Mouse (Mus musculus) lung, postnatal 4 days (tissue): ENCODE measurements around the gene Stk40.

ENCODE experiments used
- DNase-seq, 2 experiments: peaks; one replicate each; pipeline ENCODE4 v3.0.0; 2021

Gene Stk40

GRCm38 (mm10) chr4:126130502-126130901 lies 26.7 kb downstream of the Stk40 start:
- DNase-seq = peak; percentile 71 to 92

DNA sequence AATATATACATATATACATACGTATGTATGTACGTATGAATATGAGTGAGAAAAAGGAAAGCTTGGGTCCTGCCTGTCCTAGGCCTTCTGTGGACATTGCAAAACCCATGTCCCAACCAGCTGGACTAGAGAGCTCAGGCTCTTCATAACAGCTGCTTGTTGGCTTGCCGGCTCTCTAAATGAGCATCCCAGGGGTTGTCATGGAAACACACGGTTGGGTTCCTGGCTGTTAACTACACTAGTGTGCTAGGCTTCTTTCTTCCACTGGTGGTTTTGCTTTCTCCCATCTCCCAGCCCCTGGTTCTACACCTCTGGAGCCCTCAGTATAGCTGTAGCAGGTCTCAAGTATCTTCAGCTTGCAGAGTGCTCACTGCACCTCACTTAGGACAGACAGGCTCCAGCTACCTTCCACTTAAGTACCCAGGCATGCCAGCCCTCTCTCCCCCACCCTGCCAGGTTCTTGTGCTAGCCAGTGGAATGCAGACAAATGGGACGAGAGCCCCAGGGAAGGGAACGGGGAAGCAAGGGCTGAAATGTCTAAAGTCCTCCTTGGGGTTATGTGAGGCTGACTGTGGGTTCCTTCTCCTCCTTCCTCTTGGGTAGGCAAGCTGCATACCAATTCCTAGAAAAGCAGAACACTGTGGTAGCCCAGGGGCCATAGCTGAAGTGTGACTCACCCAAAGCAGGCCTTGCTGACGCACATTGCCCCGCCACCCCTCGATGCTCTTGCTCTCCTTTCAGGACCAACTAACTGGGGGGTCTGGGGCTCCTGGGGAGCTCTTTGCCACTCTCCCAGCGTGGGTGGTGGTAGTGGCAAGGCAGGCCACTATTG lies 27.7 kb downstream of the Stk40 start:
- DNase-seq = peak; percentile 73 to 86

GRCm38 (mm10) chr4:126132636-126133264 lies 29.0 kb downstream of the Stk40 start:
- DNase-seq = peak; percentile 62 to 78

DNA sequence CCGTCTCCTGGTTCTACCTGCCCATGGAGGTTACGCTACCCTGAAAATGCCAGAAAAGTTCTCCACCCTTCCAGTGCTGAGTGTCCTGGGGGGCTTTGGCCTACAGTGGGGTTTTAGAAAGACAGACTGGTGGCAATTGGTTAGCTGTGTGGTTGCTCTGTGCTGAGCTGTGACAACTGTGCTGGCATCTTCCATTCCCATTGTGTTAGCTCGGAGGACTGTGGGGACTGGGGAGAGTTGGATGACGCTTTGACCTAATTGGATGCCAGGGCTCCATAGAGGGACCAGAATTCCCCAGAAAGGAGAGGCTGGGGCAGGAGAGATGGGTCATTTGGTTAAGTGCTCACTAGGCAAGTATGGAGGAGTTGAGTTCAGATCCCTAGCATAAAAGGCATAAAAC lies 30.5 kb downstream of the Stk40 start:
- DNase-seq = no peak

DNA sequence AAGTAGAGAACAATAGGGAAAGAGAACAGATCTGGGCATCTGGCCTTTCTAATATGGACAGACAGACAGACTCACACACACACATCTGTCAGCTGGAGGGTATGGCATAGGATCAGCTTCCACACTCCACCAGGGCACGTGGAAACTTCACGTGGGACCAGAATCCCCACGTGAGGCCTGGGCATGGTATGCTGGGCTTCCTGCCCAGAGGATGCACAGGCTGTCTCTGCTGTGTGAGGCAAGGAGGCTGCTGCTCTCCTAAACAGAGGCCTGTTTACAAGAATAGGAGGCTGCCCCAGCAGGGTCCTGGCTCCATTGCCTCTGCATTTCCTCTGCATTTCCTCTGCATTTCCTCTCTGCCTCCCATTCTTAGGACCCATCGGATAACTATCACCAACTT lies 30.9 kb downstream of the Stk40 start:
- DNase-seq = no peak

GRCm38 (mm10) chr4:126137773-126138172 lies 34.0 kb downstream of the Stk40 start:
- no peak for DNase-seq

DNA sequence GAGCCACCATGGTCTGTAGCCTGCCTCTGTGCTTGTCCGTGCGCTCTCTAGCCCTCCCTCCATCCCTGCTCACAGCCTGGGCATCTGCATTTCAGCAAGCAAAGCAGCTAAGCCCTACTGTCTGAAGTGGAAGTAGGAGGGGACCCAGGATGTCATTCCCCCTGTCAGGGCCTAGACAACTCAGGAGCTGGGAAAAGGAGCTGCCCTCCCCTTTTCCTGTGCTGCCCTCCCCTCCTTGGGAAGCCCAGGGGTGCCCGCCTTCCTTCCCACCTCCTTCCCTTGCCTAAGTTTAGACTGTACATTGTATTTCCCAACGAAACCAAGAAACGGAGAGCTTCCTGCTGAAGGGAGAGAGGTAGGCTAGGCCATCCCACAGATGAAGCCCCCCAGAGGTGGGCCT lies 37.3 kb downstream of the Stk40 start:
- peak in 1 of 2 experiments; percentile 32 for DNase-seq

DNA sequence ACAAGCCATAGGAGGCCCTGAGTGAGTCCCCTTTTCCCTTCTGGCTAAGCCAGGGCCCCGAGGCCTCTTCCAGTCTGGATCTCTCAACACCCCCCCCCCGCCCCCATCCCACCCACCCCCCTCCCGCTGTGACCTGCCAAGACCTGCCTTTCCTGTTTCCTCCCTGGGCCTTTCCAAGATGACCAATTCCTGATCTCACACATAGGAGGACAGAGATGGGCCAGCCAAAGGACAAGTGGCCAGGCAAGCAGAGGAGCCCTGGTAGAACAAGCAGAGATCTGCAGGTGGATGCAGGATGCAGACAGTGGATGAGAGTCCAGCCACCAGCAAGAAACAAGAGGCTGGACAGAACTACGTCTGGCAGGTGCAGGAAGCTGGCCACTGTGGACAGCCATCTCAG lies 41.6 kb downstream of the Stk40 start:
- DNase-seq = no peak

DNA sequence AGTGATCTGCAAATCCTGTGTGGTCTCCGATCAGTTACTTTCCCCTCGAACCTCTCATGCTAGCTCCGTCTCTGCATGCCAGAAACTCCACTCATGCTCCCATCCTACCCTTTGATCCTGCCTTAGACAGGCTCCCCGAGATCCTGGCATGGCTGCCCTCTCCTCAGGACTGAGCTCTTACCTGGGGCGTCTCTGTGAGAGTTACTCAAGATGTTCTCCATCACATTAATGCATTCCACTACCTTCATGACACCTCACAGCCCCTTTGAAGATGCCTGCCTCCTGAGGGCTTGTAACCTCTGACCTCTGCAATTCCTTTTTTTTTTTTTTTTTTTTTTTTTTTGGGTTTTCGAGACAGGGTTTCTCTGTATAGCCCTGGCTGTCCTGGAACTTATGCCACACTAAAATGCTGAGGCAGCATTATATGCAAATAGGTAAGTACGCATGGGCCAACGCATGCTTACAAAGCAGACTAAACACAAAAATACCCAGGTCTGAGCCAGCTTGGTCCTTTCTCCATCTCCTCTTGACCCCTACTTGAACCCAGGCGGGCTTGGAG lies 43.3 kb downstream of the Stk40 start:
- DNase-seq = no peak

DNA sequence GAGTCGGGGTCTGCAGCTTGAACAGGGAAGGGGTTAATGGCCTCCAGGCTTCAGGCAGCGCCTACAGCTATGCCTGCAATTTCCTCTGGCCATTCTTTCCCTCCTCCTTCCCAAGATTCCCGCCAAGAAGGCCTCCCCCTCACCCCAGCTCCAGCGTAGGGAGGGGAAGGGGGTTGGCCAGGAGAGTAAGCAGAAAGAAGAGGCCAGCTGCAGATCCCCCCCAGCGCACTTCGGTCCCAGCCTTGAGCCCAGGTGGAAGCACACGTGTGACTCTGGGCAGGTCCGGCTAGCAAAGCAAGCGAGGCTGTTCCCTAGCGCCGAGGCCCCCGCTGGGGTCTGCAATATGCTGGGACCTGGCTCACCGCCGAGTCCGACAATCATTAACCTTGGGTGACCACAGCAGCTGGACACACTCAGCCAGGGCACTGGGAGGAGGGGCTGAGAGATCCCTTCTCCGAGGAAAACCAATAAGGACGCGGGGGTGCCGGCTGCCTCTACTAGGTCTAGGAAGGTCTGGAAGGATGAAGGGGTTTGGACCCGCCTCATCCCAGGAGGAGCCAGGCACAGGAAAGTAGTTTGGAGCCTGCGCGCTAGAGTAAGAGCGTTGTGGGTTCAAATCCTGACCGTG lies 43.9 kb downstream of the Stk40 start, which contains the start of gene Eva1b:
Eva1b (plus strand) TSS at position 212 of the 628 bp plus-strand sequence.
- peak; percentile 89 to 95 for DNase-seq

DNA sequence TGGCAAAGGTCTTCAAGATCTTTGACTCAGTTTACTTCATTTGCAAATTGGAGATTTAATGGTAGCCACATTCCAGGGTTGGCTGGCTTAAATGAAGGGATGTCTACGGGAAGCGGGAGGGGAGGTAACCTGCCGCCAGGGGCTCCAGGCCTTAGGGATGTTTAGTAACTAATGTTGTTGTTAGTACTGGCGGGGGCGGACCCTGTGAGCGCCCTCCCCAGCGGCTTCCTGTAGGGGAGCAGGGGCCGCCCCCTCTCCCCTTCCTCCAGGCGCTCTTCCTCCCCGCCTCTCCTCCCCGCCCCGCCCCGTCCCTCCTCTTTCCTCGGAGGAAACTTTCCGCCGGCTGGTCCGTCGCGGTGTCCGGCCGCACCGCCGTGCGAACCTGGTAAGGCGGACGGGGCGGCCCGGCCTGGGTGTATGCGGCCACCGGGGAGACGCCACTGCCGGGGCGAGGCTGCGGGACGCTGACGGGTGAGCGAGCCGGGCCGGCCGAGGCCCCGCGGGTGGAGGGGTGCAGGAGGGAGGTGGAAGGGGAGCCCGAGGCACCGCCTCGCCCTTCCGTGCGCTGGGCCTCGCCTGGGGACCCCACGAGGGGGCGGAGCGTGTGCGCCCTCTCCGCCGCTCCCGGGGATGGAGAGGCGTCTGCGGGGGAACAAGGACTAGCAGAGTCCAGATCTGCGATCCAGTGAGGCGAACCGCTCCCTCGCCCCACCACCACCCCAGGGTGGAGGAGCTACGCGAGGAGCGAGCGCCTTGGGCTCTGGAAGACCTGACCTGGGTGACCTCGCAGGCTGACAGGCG lies 44.6 kb downstream of the Stk40 start:
- peak; percentile 82 to 92 for DNase-seq

GRCm38 (mm10) chr4:126149041-126149676 lies 45.4 kb downstream of the Stk40 start:
- DNase-seq = peak in 1 of 2 experiments; percentile 46

- no peak for DNase-seq
Measured at GRCm38 (mm10) chr4:126149798-126150197, 46.0 kb downstream of the Stk40 start.

DNA sequence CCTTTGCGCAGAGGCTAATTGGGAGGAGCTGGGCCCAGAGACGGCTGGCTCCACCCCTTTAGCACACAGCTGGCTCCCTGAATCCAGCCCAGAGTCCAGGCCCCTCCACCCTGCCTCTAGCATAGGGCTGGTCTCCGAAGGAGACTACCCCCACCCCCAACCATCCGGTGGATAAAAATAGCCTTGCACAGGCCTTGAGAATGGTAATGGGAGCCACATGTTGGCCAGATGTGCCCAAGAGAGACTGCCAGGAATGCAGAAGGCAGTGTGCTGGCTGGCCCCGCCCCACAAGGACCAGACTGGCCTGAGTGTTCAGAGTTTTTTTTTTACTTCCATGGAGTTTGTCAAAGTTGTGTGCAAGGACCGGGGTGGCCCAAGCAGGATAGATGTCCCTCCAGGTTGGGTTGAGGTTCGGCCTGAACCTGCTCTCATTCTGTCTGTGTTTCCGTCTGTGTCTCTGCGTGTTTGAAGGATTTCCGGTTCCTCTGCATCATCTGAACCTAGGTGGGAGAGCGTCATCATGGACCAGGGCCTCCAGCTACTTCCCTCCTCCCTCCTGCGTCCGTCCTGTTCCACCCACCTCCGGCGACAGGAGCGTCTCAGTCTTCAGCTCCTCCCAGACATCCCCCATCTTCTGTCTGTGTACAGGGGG lies 46.7 kb downstream of the Stk40 start:
- peak; percentile 85 to 95 for DNase-seq

GRCm38 (mm10) chr4:126150949-126151320 lies 47.2 kb downstream of the Stk40 start:
- DNase-seq = no peak

GRCm38 (mm10) chr4:126151701-126152440 lies 48.1 kb downstream of the Stk40 start:
- DNase-seq = peak in 1 of 2 experiments; percentile 21

GRCm38 (mm10) chr4:126152864-126153263 lies 49.1 kb downstream of the Stk40 start:
- DNase-seq = no peak

DNA sequence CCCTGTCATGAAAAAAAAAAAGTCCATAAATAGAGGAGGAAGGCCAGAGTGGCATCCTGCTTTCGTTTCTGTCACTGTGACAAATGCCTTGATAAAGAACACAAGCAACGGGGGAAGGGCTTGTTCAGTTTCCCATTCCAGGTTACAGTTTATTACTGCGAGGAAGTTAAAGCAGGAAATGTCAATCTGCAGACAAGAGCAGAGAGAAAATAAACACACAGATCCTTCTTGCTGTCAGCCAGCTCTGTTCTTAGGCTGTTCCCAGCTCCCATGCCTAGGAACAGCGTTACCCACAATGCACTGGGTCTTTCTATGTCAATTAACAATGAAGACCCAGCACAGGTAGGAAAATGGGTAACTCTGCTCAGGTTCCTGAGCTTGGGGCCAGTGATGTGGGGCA lies 51.4 kb downstream of the Stk40 start:
- no peak for DNase-seq

DNA sequence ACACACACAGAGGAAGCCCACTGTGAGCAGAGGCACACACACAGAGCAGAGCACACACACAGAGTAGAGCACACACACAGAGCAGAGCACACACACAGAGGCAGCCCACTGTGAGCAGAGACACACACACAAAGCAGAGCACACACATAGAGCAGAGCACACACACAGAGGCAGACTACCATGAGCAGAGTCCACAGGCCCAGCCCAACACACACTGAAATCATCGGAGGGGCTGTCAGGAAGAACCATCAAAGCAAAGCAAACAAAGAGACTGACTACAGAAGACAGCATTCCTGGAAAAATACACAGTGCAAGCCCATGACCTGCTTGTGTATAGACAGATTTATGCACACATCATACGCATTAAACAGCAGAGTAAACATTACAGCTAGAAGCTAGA lies 52.1 kb downstream of the Stk40 start:
- no peak for DNase-seq

- DNase-seq = peak in 1 of 2 experiments; percentile 36
Measured at GRCm38 (mm10) chr4:126156617-126157016, 52.9 kb downstream of the Stk40 start.

GRCm38 (mm10) chr4:126157562-126157961 lies 53.8 kb downstream of the Stk40 start:
- no peak for DNase-seq
